Mouse (Mus musculus) activated CD4-positive, CD25-positive, alpha-beta regulatory T cell (primary cell): ENCODE data around the gene Gpn1. TPM values are rescaled to one million over a fixed set of nuclear protein-coding genes. Genes with fewer than 3 reads are reported as not detected.

Source experiments
- polyA plus RNA-seq, 2 experiments: library from polyadenylated mRNA; unstranded; fragments of 100-300 nt; shearing (Covaris generic); gene quantifications; one replicate each; pipeline ENCODE4 v1.2.1; 2017

Gpn1 gene
- polyA plus RNA-seq: 10 to 100 TPM; 27.0 to 27.4 TPM

DNA sequence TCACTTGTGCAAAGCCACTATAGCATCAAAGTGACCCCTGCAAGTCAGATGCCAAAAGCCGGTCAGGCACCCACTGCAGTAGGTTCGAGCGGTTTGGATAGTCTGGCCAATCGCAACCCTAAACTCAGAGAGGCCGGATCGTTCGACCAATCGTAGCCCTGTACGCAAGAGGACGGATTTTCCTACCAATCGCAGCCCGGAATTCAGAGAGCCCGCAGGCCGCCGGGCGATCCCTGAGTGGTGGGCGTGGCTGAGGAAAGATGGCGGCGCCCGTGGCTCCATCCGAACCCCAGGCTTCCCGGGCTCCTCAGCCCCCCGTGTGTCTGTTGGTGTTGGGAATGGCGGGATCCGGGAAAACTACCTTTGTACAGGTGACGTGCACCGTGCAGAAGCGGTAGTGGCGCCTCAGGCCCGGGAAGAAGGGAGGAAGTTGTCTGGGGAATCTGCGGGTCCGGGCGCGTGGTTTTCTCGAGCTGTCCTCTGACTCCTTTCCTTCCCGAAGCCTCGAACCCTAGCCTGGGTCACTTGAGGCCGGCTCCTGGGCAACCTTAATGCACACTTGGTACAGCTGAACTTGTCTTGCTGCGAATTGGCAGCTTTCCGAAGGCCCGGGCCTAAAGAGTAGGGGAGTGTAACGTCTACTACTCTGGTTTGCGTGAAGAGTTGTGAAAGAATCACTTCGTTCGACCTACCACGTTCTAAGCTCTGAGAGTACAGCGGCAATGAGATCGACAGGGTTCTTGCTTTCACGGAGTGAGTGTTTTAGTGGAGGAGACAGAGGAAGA, at the start of gene Gpn1:
Gpn1 (plus strand) TSS at position 229 of the 785 bp plus-strand sequence.

DNA sequence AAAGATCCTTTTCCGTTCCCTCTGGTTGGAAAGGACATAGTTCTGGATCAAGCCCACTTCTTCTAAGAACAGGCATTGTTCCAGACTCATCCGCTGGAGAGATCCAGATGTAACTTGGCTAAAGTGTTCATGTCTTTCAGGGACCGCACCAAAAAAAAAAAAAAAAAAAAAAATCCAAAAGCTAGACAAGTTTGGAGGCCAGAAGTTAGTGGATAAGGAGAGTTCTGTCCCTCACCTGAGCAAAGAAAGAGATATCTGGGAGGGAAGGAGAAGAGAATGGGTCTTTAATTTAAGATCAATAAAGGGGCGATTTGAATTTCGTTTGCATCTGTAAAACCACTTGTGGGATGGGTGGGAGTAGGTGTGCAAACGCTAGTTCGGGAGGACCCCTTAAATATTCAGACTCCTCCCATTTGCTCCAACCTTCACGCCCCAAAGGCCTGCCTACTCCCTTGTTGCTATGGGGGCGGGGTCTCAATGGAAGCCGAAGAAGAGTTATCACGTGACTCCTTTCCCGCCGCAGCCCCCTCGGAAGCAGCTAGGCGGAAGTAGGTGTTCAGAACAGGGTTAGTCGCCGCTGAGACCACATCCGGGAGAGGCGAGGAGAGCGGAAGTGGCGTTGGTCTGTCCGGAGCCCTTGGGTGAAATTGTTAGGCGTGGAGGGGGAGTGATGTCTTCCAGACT, 42.5 kb upstream of the Gpn1 start, which contains the start of gene Zfp512:
Zfp512 (plus strand) TSS at position 554 of the 684 bp plus-strand sequence.

DNA sequence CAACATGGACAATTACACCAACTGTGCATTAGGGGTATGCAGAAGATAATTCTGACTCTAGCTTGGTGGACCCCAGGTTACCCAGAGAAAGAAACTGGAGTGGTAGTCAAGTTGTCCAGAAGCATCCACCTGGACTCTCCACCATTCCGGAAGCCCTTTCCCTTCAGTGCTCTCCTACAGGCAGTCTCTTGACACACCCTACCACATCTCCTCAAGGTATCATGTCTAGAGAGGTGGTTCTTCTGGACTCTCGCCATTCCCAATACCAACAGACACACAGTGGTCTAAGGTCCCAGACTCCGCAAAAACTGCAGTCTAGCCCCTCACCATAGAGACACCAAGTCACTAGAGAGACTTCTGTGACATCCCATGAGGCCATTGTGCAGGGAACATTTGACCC, 9.1 kb upstream of the Gpn1 start, which contains the start of gene 4930548H24Rik:
4930548H24Rik (plus strand) TSS at position 301 of the 400 bp plus-strand sequence.

DNA sequence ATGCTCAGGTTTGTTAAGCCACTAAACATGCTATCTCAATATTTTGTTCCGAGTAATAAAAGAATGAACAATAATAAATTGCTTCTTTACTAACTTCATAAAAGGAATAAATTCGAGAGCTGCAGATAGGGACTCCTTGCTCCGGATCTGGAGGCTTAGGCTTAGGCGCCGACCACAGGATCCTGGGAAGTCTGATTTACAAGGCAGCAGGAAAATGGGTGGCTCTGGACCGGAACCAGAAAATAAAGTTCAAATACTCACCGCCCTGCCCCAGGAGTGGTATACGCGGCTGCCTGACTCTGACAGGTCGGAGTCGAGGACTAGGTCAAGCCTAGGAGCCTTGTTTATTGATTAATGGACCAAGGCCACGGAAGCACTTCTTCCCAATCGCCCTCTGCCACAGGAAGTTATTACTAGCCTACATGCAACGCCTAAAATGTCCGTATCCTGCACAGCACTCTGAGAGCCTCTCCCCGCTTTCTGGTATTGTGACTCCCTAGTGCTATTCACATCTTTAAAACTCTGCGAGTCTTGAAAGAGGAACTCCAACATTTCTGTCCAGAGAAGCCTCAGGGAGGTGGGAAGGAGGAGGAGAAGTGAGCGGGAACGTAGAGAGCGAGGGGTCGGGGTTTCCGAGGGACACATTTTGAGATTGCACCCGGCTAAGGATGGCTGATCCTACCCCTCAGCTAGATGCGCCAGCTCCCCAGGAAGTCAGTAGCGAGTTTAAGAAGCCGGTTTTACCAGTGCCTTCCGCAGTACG, 32.0 kb downstream of the Gpn1 start, which contains the start of gene Slc4a1ap:
Slc4a1ap (plus strand) TSS at position 642 of the 763 bp plus-strand sequence.

DNA sequence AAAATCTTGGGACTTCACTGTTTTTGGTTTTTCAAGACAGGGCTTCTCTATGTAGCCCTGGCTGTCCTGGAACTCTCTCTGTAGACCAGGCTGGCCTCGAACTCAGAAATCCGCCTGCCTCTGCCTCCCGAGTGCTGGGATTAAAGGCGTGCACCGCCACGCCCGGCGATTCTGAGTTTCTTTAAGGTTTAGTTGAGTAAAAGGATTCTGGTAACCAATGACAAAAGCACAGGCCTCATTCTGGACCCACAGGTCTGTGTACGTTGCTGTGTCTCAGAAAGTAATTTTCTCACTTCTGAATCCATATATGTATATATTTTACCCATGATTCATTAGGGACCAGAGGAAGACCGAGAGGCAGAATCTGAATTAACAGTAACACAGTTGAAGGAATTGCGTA, 33.2 kb downstream of the Gpn1 start, which contains the start of gene Supt7l:
Supt7l (minus strand) TSS at position 101 of the 400 bp plus-strand sequence.

Other genes with a start within 250 kb of the Gpn1 start
- 10 to 100 TPM; 36.3 to 71.9 TPM for gene Krtcap3, start 243.1 kb upstream of the Gpn1 start, polyA plus RNA-seq
- 1 to 10 TPM; 3.4 to 5.1 TPM for gene Ift172, start 203.6 kb upstream of the Gpn1 start, polyA plus RNA-seq
- under 1 TPM in 1 of 2 experiments, not detected in 1; 0.41 TPM for gene Fndc4, start 198.7 kb upstream of the Gpn1 start, polyA plus RNA-seq
- under 1 TPM in 1 of 2 experiments, not detected in 1; 0.55 TPM for gene Gckr, start 197.3 kb upstream of the Gpn1 start, polyA plus RNA-seq
- gene Zfp512, start 42.3 kb upstream of the Gpn1 start, polyA plus RNA-seq: 10 to 100 TPM; 37.3 to 46.1 TPM
- under 1 TPM in 1 of 2 experiments, not detected in 1; 0.77 TPM for gene 4930548H24Rik, start 9.0 kb upstream of the Gpn1 start, polyA plus RNA-seq
- gene Slc4a1ap, start 32.3 kb downstream of the Gpn1 start, polyA plus RNA-seq: 10 to 100 TPM; 42.9 to 49.5 TPM
- 10 to 100 TPM; 24.3 to 26.9 TPM for gene Supt7l, start 33.1 kb downstream of the Gpn1 start, polyA plus RNA-seq
- 100 to 1,000 TPM; 233 to 297 TPM for gene Mrpl33, start 102.2 kb downstream of the Gpn1 start, polyA plus RNA-seq
- 10 to 100 TPM; 20.3 to 23.8 TPM for gene Rbks, start 202.9 kb downstream of the Gpn1 start, polyA plus RNA-seq
- 10 to 100 TPM; 48.4 to 55.5 TPM for gene Babam2, start 202.9 kb downstream of the Gpn1 start, polyA plus RNA-seq